Mouse (Mus musculus) layer of hippocampus, adult 2 months (tissue): ENCODE data around the gene Tbl1xr1. TPM values are rescaled to one million over a fixed set of nuclear protein-coding genes. Genes with fewer than 3 reads are reported as not detected.
A peak's percentile ranks its signal among the peaks of the same experiment; 100 is the strongest.

Experiments used
- DNase-seq, 2 experiments: peaks; one replicate each; pipeline ENCODE4 v3.0.0; 2022; ENCODE audit warnings: low spot score in 2 of 2
- H3K27ac ChIP-seq: fragments of 200-600 bp; 2 replicates; pipeline ENCODE4 v1.8.1; 2022
- H3K4me3 ChIP-seq: fragments of 200-600 bp; 2 replicates; pipeline ENCODE4 v1.8.1; 2022; ENCODE audit warnings: mild to moderate bottlenecking
- CTCF ChIP-seq: fragments of 200-600 bp; conservative IDR thresholded peaks from 2 replicates; pipeline ENCODE4 v1.8.1; 2022; ENCODE audit warnings: antibody characterized with exemption, mild to moderate bottlenecking, moderate library complexity
- total RNA-seq, 2 experiments: library from RNA; stranded (reverse); gene quantifications; 2 replicates each; pipeline ENCODE4 v1.2.3; 2021

Gene Tbl1xr1
- total RNA-seq, 2 experiments from 2014 or later = 154 to 161 TPM

DNA sequence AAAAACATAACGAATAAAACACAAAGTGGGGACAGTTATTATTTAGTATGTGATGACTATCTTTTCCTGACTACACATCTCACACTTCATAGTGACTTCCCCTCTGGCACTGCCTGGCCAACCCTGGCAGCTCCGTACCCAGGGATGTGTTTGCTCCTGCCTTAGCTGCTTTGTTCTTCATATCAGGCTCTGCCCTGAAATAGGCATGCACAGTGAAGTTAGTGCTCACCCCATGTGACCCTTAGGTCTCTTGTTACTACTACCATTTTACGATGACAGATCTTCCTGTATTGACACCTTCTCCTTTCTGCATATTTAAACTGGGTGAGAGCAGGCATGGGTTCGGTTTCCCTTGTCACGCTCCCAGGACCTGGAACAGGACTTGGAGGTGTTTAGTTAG lies 16.3 kb downstream of the Tbl1xr1 start:
- TF ChIP-seq CTCF = no peak
- H3K27ac ChIP-seq = no peak overlapping the region
- no peak overlapping the region for H3K4me3 ChIP-seq
- no peak for DNase-seq

DNA sequence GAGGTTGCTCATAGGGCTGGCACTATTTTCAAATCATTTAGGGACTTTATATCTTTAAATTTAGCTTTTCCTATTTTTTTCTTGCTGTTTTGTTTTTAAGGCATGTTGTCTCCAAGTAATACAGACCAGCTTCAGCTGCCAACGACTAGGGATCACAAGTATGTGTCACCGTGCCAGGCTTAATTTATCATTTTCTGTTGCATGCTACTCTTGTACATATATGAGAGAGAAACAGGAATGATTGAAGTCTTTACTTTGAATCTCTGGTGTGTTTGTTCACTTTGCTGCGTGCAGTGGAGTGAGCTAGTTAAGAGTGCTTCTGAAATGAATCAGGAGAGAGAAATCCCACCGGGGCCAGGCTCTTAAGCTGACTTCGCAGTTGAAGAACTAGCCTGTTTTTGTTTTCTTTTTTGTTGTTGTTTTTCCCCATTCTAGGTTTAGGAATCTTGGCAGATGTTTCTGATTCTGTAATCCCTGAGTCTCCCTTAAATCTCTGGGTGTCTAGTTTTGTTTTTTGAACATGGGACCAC lies 27.6 kb downstream of the Tbl1xr1 start:
- no peak for TF ChIP-seq CTCF
- DNase-seq = no peak
- Histone ChIP-seq H3K4me3 (no peak overlapping the region), H3K27ac (0 out of 2 replicates have a peak overlapping the region, but pooled peaks have one; percentile 59)

DNA sequence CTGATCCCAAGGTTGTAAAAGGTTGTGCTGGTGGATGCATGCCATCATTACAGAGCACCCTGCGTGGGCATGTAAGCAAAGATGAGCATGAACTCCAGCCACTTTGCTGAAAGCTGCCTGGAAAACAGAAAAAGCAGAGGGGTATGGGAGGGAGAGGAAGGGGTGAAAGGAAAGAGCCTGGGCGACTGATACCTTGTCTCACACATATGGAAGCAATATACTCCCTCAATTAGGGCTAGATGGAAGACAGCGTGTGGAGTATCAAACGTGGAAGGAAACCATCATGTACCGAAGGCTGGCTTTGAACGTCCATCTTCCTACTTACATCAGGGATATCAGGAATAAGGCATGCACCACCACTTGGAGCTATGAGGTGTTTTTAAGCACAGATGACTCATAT lies 29.0 kb downstream of the Tbl1xr1 start:
- no peak for TF ChIP-seq CTCF
- DNase-seq = no peak
- no peak overlapping the region for H3K4me3 ChIP-seq
- peak overlapping the region; percentile 59 for H3K27ac ChIP-seq

DNA sequence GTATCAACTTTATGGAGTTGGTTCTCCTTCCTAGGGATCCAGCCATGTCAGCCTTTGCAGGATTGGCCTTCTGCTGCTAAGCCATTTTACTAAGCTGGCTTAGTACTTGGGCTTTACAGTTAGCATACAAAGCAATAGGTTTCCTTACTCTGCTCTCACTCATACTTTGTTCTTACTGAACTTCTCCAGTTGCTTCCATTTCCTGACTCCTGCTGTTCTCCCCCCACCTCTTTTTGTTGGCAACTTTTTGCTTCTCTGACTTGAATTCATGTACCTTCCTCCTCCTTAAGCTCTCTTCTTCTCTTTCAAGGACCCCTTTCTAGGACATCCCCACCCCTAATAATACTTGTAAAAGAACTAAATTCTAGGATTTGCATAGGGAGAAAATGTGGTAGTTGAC lies 31.6 kb downstream of the Tbl1xr1 start:
- TF ChIP-seq CTCF = no peak
- DNase-seq = no peak

DNA sequence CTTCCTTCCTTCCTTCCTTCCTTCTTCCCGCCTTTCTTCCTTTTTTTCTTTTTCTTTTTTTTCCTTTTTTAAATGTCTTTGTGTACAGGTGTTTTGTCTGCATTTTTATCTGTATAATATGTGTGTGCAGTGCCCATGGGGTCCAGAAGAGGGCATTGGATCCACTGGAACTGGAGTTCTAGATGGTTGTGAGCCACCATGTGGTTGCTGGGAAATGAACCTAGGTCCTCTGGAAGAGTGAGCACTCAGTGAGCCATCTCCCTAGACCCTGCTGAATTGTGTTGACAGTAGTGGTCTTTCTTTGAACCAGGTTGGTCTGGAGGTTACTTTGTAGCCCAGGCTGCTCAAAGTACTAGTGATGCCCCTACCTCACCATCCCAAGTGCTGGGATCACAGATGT lies 33.2 kb downstream of the Tbl1xr1 start:
- Histone ChIP-seq H3K4me3 (no peak overlapping the region), H3K27ac (no peak overlapping the region)
- peak; percentile 44 for TF ChIP-seq CTCF
- no peak for DNase-seq

More for the DNA sequence above, 31.6 kb downstream of the Tbl1xr1 start:
- Histone ChIP-seq H3K4me3 (no peak overlapping the region), H3K27ac (no peak overlapping the region)

DNA sequence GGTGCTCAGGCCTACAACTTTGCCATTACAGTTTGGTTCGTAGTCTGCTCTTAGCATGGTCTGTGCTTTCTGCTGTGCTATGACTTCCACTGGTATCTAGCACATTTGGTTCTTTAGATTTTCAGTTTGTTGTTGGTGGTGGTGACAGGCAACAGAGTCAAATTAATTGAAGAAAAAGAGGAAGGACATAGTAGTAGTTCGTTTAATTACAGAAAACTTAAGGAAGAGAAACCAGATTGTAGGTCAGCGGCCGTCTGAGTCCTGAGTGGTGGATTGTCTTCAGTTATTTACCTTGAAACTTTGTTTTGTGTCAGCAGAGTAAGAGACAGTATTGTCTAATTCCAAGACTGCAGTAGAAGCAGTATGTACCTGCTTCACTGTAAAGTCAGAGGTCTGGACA lies 37.3 kb downstream of the Tbl1xr1 start:
- no peak for DNase-seq
- H3K27ac ChIP-seq = no peak overlapping the region
- no peak overlapping the region for H3K4me3 ChIP-seq
- TF ChIP-seq CTCF = no peak

DNA sequence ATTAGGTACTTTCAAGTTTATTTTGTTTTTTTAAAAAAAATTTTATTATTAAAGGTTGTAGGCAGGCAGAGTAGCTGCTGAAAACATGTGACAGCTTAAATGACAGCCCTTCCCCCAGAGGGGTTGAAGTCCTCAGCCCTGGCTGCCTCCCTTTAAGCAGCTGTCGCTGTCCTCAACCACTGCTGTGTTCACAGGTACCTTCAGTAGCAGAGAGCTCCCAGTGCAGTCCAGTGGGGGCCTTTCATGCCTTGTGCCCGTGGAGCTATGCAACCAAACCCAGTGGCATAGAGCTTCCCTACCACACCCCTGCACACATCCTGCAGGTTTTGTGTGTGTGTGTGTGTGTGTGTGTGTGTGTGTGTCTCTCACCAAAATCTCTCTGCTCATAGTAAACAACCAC lies 38.8 kb downstream of the Tbl1xr1 start:
- no peak for DNase-seq
- Histone ChIP-seq H3K4me3 (no peak overlapping the region), H3K27ac (no peak overlapping the region)
- no peak for TF ChIP-seq CTCF

DNA sequence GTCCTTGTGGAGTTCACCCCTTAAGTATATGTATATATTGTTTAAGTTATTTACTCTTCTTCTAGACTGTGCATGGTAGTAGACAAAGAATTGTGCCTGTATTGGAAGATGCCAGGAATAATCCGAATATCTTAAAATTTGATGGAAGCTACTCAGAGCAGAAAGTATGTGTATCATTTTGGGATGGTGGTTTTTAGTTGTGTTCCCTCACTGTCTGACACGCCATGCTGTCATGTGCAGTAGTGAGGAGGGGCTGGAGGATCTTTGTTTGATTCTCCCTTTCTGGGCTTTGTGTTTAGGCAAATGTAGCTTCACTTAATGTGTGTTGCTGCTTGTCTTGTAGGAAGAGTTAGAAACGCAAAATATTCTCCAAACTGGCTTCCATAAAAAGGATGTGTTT lies 39.2 kb downstream of the Tbl1xr1 start:
- no peak for DNase-seq
- H3K4me3 ChIP-seq = no peak overlapping the region
- H3K27ac ChIP-seq = no peak overlapping the region
- no peak for TF ChIP-seq CTCF

DNA sequence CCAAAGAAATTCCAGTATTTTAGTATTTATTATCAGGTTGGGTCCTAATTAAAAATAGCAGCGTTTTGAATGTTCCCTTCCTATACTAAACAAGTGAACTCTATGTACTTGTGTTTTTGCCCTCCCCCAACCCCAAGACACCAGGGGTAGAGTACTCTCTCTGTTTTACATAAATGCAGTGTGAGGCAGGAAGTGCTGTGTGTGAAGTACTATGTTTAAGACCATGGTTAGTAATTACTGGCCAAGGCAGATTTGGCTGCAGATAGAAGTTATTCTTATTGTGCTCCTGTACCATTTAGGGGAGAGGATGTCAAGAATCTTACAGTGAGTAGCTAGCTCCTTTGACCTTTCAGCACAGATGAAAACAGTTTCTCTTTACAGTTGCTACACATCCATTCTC lies 39.7 kb downstream of the Tbl1xr1 start:
- Histone ChIP-seq H3K4me3 (no peak overlapping the region), H3K27ac (no peak overlapping the region)
- TF ChIP-seq CTCF = no peak
- no peak for DNase-seq

DNA sequence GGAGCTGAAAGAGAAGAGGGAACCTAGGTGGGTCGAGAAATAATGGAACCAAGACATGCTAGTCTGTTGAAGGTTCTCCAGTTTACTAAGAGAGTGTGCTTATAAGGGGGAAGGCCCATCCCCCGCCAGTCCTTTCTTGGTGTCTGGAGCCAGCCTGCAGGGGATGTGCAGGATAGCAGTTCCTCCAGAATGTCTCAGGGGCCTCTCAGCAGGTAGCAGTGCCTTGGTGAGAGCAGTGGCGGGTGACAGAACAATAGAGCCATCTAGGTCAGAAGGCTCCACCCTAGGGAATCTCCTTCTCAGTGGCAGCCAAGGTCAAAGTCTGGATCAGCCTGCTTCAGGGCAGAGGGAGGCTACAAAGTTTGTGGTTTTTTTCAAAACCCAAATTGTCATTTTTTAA lies 45.3 kb downstream of the Tbl1xr1 start:
- TF ChIP-seq CTCF = no peak
- DNase-seq = no peak
- Histone ChIP-seq H3K4me3 (no peak overlapping the region), H3K27ac (no peak overlapping the region)

DNA sequence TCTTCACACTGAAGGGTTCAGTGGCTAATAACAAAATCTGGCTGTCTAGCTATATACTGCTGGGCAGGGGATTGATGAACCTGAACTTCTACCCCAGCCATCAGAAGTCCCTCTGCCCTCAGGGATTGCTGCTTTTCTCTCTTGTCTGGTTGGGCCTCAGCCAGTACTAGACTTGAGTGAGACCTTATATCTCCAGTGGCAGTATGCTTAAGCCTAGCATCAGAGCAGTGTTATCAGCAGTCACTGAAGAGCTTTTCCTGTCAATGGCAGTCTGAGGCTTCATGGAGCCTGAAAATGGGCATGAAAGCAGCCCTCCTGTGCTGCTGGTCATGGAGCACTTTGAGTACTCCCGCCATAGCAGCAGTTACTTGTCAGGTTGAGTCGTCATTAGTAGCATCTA lies 46.7 kb downstream of the Tbl1xr1 start:
- DNase-seq = no peak
- Histone ChIP-seq H3K4me3 (no peak overlapping the region), H3K27ac (no peak overlapping the region)
- no peak for TF ChIP-seq CTCF

DNA sequence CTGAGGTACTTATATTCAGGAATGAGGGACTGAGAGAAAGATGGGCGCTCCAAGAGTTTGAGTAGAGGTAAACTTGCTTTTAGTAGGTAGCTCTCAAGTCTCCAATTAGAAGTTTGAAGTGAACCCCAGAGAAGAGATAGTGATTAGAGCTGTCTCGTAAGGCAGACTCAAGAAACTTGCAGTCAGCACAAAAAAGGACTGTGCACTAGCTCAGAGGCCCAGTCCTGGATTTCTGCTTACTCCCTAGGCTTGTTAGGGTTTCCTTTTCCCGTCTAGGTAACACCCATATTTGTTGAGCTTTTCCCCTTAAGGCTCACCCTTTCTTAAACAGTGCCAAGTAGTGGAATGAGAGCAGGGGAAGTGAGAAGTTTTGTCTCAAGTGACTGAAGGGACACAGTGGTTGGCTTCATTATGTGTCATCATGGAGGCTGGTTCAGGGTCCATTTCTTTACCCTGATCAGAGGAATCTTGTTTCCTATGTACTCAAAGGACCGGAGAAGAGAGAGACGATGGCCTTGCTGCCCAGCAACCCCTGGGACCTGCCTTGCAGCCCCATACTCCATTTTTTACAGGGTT lies 49.9 kb downstream of the Tbl1xr1 start:
- DNase-seq = no peak
- TF ChIP-seq CTCF = no peak

DNA sequence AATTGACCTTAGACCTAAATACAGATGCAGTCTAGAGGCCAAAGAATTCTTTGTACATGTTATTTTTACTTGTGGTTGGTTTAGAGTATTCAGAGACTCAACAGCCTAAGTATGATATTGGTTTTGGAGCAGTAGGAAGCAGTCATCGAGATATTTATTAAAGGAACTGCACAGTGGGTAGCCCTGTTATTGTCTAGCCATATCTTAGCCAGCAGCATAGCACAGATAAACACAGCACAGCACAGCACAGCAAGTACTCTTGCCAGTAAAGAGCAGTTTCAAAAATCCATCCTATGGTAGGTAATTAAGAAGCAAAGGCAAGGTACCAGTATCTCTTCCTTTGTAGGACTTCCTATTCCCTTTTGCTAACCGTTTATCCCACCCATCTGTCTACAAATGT lies 54.8 kb downstream of the Tbl1xr1 start:
- no peak for TF ChIP-seq CTCF

More for the DNA sequence above, 49.9 kb downstream of the Tbl1xr1 start:
- no peak overlapping the region for H3K27ac ChIP-seq
- H3K4me3 ChIP-seq = no peak overlapping the region

DNA sequence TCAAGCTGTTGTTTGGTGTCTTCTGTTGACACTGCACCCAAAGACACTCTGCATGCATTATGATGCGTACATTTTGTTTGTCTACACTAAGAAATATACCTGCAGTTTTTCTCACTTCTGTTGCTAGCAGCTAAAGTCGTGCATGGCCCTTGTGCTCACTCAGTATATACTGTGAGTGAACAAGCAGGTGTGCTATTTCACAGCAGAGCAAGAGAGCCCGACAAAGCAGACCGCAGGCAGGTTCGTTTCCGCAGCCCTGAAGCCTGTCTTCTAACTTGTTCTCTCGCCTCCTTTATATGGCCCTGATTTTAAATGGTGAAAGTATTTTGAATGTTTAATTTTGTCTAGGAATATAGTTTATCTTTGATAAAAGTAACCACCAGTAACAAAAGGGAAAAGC lies 57.2 kb downstream of the Tbl1xr1 start:
- no peak overlapping the region for H3K27ac ChIP-seq
- no peak overlapping the region for H3K4me3 ChIP-seq
- no peak for DNase-seq
- TF ChIP-seq CTCF = no peak

More for the DNA sequence above, 54.8 kb downstream of the Tbl1xr1 start:
- DNase-seq = no peak
- Histone ChIP-seq H3K4me3 (no peak overlapping the region), H3K27ac (no peak overlapping the region)
